Mouse (Mus musculus) heart, embryonic 11.5 days (tissue): ENCODE data around the gene Arhgap18. TPM values are rescaled to one million over a fixed set of nuclear protein-coding genes. Genes with fewer than 3 reads are reported as not detected.
A peak's percentile ranks its signal among the peaks of the same experiment; 100 is the strongest.

Experiments used
- ATAC-seq: fragments of 200-750 bp; cut with Nextera tagmentation; replicated peaks from 2 replicates; pipeline ENCODE4 v1.8.0; 2017; ENCODE audit warnings: moderate library complexity; ENCODE audit not compliant: insufficient number of reproducible peaks, low FRiP score, low TSS enrichment
- H3K27ac ChIP-seq: fragments of 300-500 bp; sonication (generic); 2 replicates; pipeline ENCODE4 v1.5.1; 2014; ENCODE audit warnings: mild to moderate bottlenecking, low read depth, low read length
- H3K27me3 ChIP-seq: fragments of 300-500 bp; sonication (generic); 2 replicates; pipeline ENCODE4 v1.6.1; 2014; ENCODE audit warnings: mild to moderate bottlenecking, low read length, mixed read lengths; ENCODE audit not compliant: control insufficient read depth, insufficient read depth
- H3K36me3 ChIP-seq: fragments of 300-500 bp; sonication (generic); 2 replicates; pipeline ENCODE4 v1.6.1; 2014; ENCODE audit warnings: mild to moderate bottlenecking, low read length, moderate library complexity, mixed read lengths; ENCODE audit not compliant: control insufficient read depth, insufficient read depth
- H3K4me1 ChIP-seq: fragments of 300-500 bp; sonication (generic); 2 replicates; pipeline ENCODE4 v1.6.1; 2014; ENCODE audit warnings: low read length; ENCODE audit not compliant: control insufficient read depth, insufficient read depth
- H3K4me2 ChIP-seq: fragments of 300-500 bp; sonication (generic); 2 replicates; pipeline ENCODE4 v1.6.1; 2014; ENCODE audit warnings: mild to moderate bottlenecking, moderate library complexity
- H3K4me3 ChIP-seq: fragments of 300-500 bp; sonication (generic); 2 replicates; pipeline ENCODE4 v1.5.1; 2014; ENCODE audit warnings: low read depth, low read length
- H3K9ac ChIP-seq: fragments of 300-500 bp; sonication (generic); 2 replicates; pipeline ENCODE4 v1.6.1; 2014; ENCODE audit warnings: mild to moderate bottlenecking, low read depth, low read length, moderate library complexity
- H3K9me3 ChIP-seq: fragments of 300-500 bp; sonication (generic); replicated peaks from 2 replicates; pipeline ENCODE4 v1.6.1; 2016; ENCODE audit warnings: low read length; ENCODE audit not compliant: control insufficient read depth
- WGBS: fragments of 180-500 bp; shearing (Covaris S2); extraction: QIAGEN DNeasy Blood & Tissue Kit; methylation state at CpG from one replicate; pipeline ENCODE4 v1.1.7; 2014; ENCODE audit not compliant: insufficient replicate concordance; 5-methylcytosine and 5-hydroxymethylcytosine counted together
- polyA plus RNA-seq: library from polyadenylated mRNA; unstranded; fragments of >200 nt; fragmentation: Nextera tagmentation; extraction: Ambion mirVana; gene quantifications from 2 replicates; pipeline ENCODE4 v1.2.1, GENCODE M21; 2014

Arhgap18 gene
- polyA plus RNA-seq, 1 experiment from 2014 or later: 25.8 TPM

- Histone ChIP-seq H3K4me2 (no peak overlapping the region), H3K36me3 (no peaks in the 10 kb centered on the region), H3K4me3 (no peak overlapping the region), H3K9me3 (no peaks in the 10 kb centered on the region), H3K27ac (no peak overlapping the region), H3K9ac (no peak overlapping the region), H3K27me3 (no peaks in the 10 kb centered on the region), H3K4me1 (no peaks in the 10 kb centered on the region)
- ATAC-seq: no peak
- WGBS: 79% methylated on average over 4 of the region's 4 CpGs
Measured at GRCm38 (mm10) chr10:26857583-26857982, 104.4 kb downstream of the Arhgap18 start.

DNA sequence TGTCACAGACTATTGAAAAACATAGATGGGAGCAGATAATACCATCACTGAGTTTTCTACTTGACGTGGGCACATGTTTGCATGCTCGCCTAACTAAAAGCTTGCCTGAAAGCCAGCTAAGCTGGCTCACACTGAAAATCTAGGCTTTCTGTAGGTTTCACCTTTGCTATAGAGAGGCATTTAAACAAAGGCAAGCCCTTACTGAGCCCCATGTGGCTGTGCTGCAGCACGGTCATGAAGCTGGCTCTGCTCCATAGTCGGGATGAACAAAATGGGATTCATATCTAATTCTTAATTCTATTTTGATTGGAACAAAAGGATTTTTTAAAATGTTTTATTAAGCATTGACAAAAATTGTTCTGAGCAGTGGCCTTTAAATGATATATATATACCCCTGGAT is 105.3 kb downstream of the Arhgap18 start:
- 85% methylated on average over 4 of the region's 4 CpGs for WGBS
- no peaks in the 10 kb centered on the region for H3K9me3 ChIP-seq
- no peaks in the 10 kb centered on the region for H3K36me3 ChIP-seq

DNA sequence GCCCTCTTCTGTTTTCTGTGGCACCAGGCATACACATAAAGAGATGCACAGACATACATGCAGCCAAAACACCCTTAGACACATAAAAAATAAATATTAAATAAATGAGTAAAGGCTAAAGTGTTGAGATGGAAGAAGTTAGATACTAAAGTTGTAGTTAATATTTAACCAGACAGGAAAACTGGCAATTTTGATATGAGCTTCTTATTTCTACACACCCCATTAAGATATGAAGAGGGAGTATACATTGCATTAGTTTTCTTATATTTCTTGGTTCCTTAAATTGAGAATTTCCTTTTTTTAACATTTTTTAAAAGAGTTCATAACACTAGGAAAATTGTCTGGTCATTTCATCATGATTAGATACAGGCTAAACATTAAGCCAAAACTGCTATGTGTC is 108.0 kb downstream of the Arhgap18 start:
- no peaks in the 10 kb centered on the region for H3K9me3 ChIP-seq
- no peak overlapping the region for H3K4me2 ChIP-seq
- no peaks in the 10 kb centered on the region for H3K4me1 ChIP-seq
- ATAC-seq: no peak
- no peak overlapping the region for H3K9ac ChIP-seq
- H3K27ac ChIP-seq: no peak overlapping the region
- H3K4me3 ChIP-seq: no peak overlapping the region
- no peaks in the 10 kb centered on the region for H3K27me3 ChIP-seq
- no peaks in the 10 kb centered on the region for H3K36me3 ChIP-seq

More for the DNA sequence above, 105.3 kb downstream of the Arhgap18 start:
- no peak overlapping the region for H3K4me2 ChIP-seq
- no peaks in the 10 kb centered on the region for H3K27me3 ChIP-seq
- no peak for ATAC-seq
- H3K9ac ChIP-seq: no peak overlapping the region
- H3K4me1 ChIP-seq: no peaks in the 10 kb centered on the region
- H3K27ac ChIP-seq: no peak overlapping the region
- no peak overlapping the region for H3K4me3 ChIP-seq

DNA sequence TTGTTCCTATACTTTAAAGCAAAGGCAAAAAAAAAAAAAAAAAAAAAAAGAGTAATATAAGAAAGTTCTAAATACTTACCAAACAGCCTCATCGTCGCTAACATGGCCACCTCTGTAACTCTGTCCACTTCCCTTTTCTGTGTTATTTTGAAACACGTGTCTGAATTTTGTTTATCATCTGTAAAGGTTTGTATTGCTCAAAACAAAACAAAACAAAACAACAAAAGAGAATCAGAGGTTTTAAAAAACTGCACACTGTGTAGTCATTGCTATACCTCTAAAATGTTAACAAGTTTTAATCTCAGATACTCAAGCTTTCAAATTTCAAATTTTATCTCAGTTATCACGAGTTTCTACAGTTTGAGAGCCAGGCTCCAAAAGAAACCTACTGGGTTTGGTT is 109.0 kb downstream of the Arhgap18 start:
- Histone ChIP-seq H3K4me2 (no peak overlapping the region), H3K9me3 (no peaks in the 10 kb centered on the region), H3K9ac (no peak overlapping the region), H3K27me3 (no peaks in the 10 kb centered on the region), H3K4me1 (no peaks in the 10 kb centered on the region), H3K36me3 (no peaks in the 10 kb centered on the region), H3K27ac (no peak overlapping the region), H3K4me3 (no peak overlapping the region)
- no peak for ATAC-seq
- 72% methylated on average over 4 of the region's 4 CpGs for WGBS

GRCm38 (mm10) chr10:26863982-26864381 is 110.8 kb downstream of the Arhgap18 start:
- Histone ChIP-seq H3K9me3 (no peaks in the 10 kb centered on the region), H3K27me3 (no peaks in the 10 kb centered on the region), H3K27ac (no peak overlapping the region), H3K4me3 (no peak overlapping the region), H3K9ac (no peak overlapping the region), H3K36me3 (no peaks in the 10 kb centered on the region), H3K4me1 (no peaks in the 10 kb centered on the region), H3K4me2 (no peak overlapping the region)
- 80% methylated on average over 1 of the region's 1 CpGs for WGBS
- ATAC-seq: no peak

GRCm38 (mm10) chr10:26870802-26871201 is 117.6 kb downstream of the Arhgap18 start:
- Histone ChIP-seq H3K9me3 (no peaks in the 10 kb centered on the region), H3K9ac (no peak overlapping the region), H3K4me3 (no peak overlapping the region), H3K4me1 (no peaks in the 10 kb centered on the region), H3K27ac (no peak overlapping the region), H3K4me2 (no peak overlapping the region), H3K27me3 (no peaks in the 10 kb centered on the region), H3K36me3 (no peaks in the 10 kb centered on the region)
- no peak for ATAC-seq
- 67% methylated on average over 2 of the region's 2 CpGs for WGBS

DNA sequence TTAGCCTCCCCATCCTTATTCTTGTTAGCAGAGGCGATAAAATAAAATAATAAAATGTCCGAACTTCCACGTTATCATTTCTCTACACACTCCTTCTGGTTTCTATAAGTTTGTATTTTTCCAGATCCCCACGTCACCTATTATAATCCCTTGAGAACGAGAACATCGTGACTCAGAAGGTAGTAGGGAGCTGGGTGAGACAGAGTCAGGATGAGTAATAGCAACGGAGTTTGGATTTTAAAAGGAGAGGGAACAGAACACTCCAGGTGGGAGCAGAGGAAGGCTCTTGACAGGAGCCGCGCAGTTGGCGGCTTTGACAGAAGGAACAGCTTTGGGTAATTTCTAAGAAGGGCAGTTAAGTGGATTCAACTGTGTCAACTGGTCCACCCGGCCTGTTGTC is 124.1 kb downstream of the Arhgap18 start:
- 76% methylated on average over 11 of the region's 11 CpGs for WGBS
- H3K4me3 ChIP-seq: no peak overlapping the region
- H3K9ac ChIP-seq: no peak overlapping the region
- H3K4me2 ChIP-seq: no peak overlapping the region
- H3K9me3 ChIP-seq: no peaks in the 10 kb centered on the region
- H3K4me1 ChIP-seq: 0 out of 2 replicates have a peak, but pooled peaks cover 3% of the 10 kb centered on the region
- no peak overlapping the region for H3K27ac ChIP-seq
- ATAC-seq: no peak
- H3K27me3 ChIP-seq: no peaks in the 10 kb centered on the region
- no peaks in the 10 kb centered on the region; the same call in 1 of the 2 replicates for H3K36me3 ChIP-seq

DNA sequence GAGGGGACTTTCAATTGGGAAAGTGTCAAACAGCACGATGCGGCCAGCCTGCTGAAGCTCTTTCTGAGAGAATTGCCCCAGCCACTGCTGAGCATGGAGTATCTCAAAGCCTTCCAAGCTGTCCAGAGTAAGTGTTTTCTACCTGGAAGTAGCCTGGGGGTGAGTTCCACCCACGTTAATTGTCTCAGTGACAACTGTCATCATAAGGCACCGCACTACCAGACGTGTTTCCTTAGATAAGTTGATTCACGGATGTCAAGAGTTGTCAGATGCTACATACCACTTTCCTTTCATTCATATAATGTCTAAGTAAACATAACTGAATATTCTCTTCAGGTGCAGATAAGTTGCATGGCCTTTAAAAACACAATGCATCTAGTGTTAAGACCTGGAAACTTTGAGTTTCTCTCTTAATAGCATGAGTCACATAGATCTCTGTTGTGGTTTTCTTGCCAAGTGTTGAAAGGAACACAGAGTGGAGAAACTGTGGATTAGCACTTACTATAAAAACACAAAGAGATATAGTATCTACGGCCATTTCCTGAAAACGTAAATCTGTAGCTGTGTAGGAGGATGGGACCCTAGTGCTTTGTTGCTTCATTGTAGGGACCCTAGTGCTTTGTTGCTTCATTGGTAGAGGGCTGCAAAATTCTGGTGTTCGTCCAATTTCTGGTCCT is 125.8 kb downstream of the Arhgap18 start:
- no peaks in the 10 kb centered on the region for H3K27me3 ChIP-seq
- no peak; the same call in 1 of the 2 replicates for ATAC-seq
- H3K9me3 ChIP-seq: no peaks in the 10 kb centered on the region
- no peak overlapping the region for H3K4me3 ChIP-seq
- 40% methylated on average over 9 of the region's 9 CpGs for WGBS
- no peak overlapping the region for H3K9ac ChIP-seq
- H3K4me2 ChIP-seq: no peak overlapping the region
- 0 out of 2 replicates have a peak, but pooled peaks cover 3% of the 10 kb centered on the region for H3K4me1 ChIP-seq
- H3K27ac ChIP-seq: peak overlapping the region; percentile 46; the same call in 1 of the 2 replicates
- no peaks in the 10 kb centered on the region; the same call in 1 of the 2 replicates for H3K36me3 ChIP-seq

- H3K27me3 ChIP-seq: no peaks in the 10 kb centered on the region
- no peak overlapping the region for H3K27ac ChIP-seq
- H3K9me3 ChIP-seq: no peaks in the 10 kb centered on the region
- no peak overlapping the region for H3K4me3 ChIP-seq
- no peak for ATAC-seq
- no peak overlapping the region for H3K4me2 ChIP-seq
- no peaks in the 10 kb centered on the region; the same call in 1 of the 2 replicates for H3K36me3 ChIP-seq
- 84% methylated on average over 8 of the region's 8 CpGs for WGBS
- no peaks in the 10 kb centered on the region for H3K4me1 ChIP-seq
- H3K9ac ChIP-seq: no peak overlapping the region
Measured at GRCm38 (mm10) chr10:26884949-26885348, 131.7 kb downstream of the Arhgap18 start.
